Mouse (Mus musculus): Measurements from ENCODE around the gene Sorbs2. TPM values are rescaled to one million over a fixed set of nuclear protein-coding genes. Genes with fewer than 3 reads are reported as not detected.

Gene Sorbs2
- polyA plus RNA-seq, 1 experiment from 2014 or later: 69.1 TPM

- no peak for DNase-seq (ENCODE audit: low spot score)
Measured at GRCm38 (mm10) chr8:45677114-45677853, 169.7 kb downstream of the Sorbs2 start.

GRCm38 (mm10) chr8:45677854-45678241, 170.3 kb downstream of the Sorbs2 start:
- 50% methylated on average over 3 of the region's 3 CpGs for WGBS
- Histone ChIP-seq H3K4me3 (replicated peaks; ENCODE audit: low read length) (no peak overlapping the region), H3K4me1 (replicated peaks; ENCODE audit: control insufficient read depth, insufficient read depth, low read length) (peaks cover 19% of the 10 kb centered on the region), H3K4me2 (replicated peaks) (no peak overlapping the region), H3K36me3 (replicated peaks; ENCODE audit: control insufficient read depth, insufficient read depth) (no peaks in the 10 kb centered on the region), H3K27ac (no peak overlapping the region), H3K9ac (no peak overlapping the region), H3K27me3 (ENCODE audit: control insufficient read depth, insufficient read depth, low read length) (no peaks in the 10 kb centered on the region), H3K9me3 (ENCODE audit: control insufficient read depth, low read length) (no peaks in the 10 kb centered on the region)
- no peak for DNase-seq (ENCODE audit: low spot score)
- no peak for ATAC-seq (ENCODE audit: low FRiP score)

More at GRCm38 (mm10) chr8:45677114-45677853, 169.7 kb downstream of the Sorbs2 start:
- ATAC-seq (ENCODE audit: low FRiP score): no peak
- Histone ChIP-seq H3K4me1 (replicated peaks; ENCODE audit: control insufficient read depth, insufficient read depth, low read length) (peaks cover 18% of the 10 kb centered on the region), H3K4me2 (replicated peaks) (no peak overlapping the region), H3K9me3 (ENCODE audit: control insufficient read depth, low read length) (no peaks in the 10 kb centered on the region), H3K27me3 (ENCODE audit: control insufficient read depth, insufficient read depth, low read length) (no peaks in the 10 kb centered on the region), H3K27ac (no peak overlapping the region), H3K36me3 (replicated peaks; ENCODE audit: control insufficient read depth, insufficient read depth) (no peaks in the 10 kb centered on the region), H3K4me3 (replicated peaks; ENCODE audit: low read length) (no peak overlapping the region), H3K9ac (no peak overlapping the region)
- 30% methylated on average over 10 of the region's 10 CpGs for WGBS

- ATAC-seq (ENCODE audit: low FRiP score): no peak
- H3K4me3 ChIP-seq (replicated peaks; ENCODE audit: low read length): no peak overlapping the region
- WGBS: 79% methylated on average over 3 of the region's 3 CpGs
- no peak overlapping the region for H3K27ac ChIP-seq
- H3K9me3 ChIP-seq (ENCODE audit: control insufficient read depth, low read length): no peaks in the 10 kb centered on the region
- no peaks in the 10 kb centered on the region for H3K27me3 ChIP-seq (ENCODE audit: control insufficient read depth, insufficient read depth, low read length)
- peaks cover 20% of the 10 kb centered on the region for H3K4me1 ChIP-seq (replicated peaks; ENCODE audit: control insufficient read depth, insufficient read depth, low read length)
- H3K4me2 ChIP-seq (replicated peaks): no peak overlapping the region
- no peaks in the 10 kb centered on the region for H3K36me3 ChIP-seq (replicated peaks; ENCODE audit: control insufficient read depth, insufficient read depth)
- H3K9ac ChIP-seq: no peak overlapping the region
- DNase-seq (ENCODE audit: low spot score): no peak
Measured at GRCm38 (mm10) chr8:45681171-45681570, 173.6 kb downstream of the Sorbs2 start.

DNA sequence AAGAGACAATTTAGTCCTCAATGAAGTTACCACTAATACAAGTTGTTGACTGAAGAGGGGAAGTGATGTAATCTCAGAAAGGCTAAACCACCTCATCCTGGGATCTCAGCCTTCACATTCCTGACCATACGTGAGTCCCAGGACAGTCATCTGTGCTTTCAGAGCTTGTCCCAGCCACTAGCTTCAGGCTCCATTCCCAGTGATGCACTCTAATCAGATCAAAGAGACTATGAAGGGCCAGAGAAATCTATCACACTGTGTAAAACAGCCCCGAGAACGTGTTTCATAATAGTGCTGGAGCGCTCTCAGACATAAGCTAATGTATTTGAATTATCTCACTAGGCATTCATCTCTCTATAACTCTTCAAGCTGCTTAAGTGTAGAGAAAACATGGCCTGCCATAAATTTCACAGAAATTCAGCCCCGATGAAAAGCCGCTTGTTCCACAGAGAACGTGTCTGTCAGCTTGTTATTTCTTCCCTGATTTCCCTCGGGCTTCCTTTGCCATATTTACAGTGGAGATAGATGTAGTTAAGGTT, 175.3 kb downstream of the Sorbs2 start:
- H3K4me1 ChIP-seq (replicated peaks; ENCODE audit: control insufficient read depth, insufficient read depth, low read length): peaks cover 16% of the 10 kb centered on the region; the same call in 1 of the 2 replicates
- no peaks in the 10 kb centered on the region for H3K36me3 ChIP-seq (replicated peaks; ENCODE audit: control insufficient read depth, insufficient read depth)
- DNase-seq (ENCODE audit: low spot score) (no peak), ATAC-seq (ENCODE audit: low FRiP score) (peak; percentile 43; the same call in 1 of the 2 replicates)
- no peak overlapping the region for H3K4me3 ChIP-seq (replicated peaks; ENCODE audit: low read length)
- WGBS: 71% methylated on average over 8 of the region's 8 CpGs
- no peak overlapping the region for H3K27ac ChIP-seq
- no peaks in the 10 kb centered on the region for H3K27me3 ChIP-seq (ENCODE audit: control insufficient read depth, insufficient read depth, low read length)
- H3K9me3 ChIP-seq (ENCODE audit: control insufficient read depth, low read length): no peaks in the 10 kb centered on the region
- no peak overlapping the region for H3K9ac ChIP-seq
- no peak overlapping the region for H3K4me2 ChIP-seq (replicated peaks)

- H3K4me2 ChIP-seq (replicated peaks): 0 out of 2 replicates have a peak overlapping the region, but pooled peaks have one; percentile 6
- no peak; the same call in 1 of the 2 replicates for ATAC-seq (ENCODE audit: low FRiP score)
- H3K27ac ChIP-seq: peak overlapping the region; percentile 60
Measured at GRCm38 (mm10) chr8:45687942-45688695, 180.5 kb downstream of the Sorbs2 start.

DNA sequence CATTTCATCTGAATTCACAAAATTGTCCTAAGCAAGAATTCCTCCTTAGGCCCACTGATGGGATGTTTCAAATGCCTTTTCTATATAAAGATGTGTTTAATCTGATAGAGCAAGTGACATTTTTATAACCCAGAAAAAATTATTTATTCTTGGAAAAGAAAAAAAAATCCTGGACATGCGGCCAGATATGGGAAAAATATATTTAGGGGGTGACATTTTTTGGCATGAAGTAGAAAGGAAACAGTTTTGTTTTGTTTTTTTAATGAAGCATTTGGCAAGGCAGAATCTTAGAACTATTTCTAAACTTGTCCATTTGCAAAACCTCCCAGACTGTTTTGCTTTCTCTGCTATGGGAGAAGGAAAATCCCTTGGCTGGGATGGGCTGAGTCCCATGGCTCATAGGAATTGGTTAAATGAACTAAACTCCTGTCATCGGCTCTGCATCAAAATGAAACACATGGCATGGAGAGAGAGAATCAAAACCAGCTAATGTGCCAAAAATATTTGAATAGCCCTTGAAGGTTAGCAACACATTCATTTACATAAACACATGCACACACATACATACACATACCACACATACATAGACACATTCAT, 182.1 kb downstream of the Sorbs2 start:
- Histone ChIP-seq H3K9me3 (ENCODE audit: control insufficient read depth, low read length) (no peaks in the 10 kb centered on the region), H3K9ac (no peak overlapping the region), H3K27ac (no peak overlapping the region; the same call in 1 of the 2 replicates), H3K4me2 (replicated peaks) (no peak overlapping the region), H3K4me3 (replicated peaks; ENCODE audit: low read length) (no peak overlapping the region), H3K4me1 (replicated peaks; ENCODE audit: control insufficient read depth, insufficient read depth, low read length) (peaks cover 19% of the 10 kb centered on the region; the same call in 1 of the 2 replicates), H3K36me3 (replicated peaks; ENCODE audit: control insufficient read depth, insufficient read depth) (no peaks in the 10 kb centered on the region), H3K27me3 (ENCODE audit: control insufficient read depth, insufficient read depth, low read length) (no peaks in the 10 kb centered on the region)
- DNase-seq (ENCODE audit: low spot score): no peak
- 69% methylated on average over 2 of the region's 2 CpGs for WGBS
- no peak for ATAC-seq (ENCODE audit: low FRiP score)

More at GRCm38 (mm10) chr8:45687942-45688695, 180.5 kb downstream of the Sorbs2 start:
- Histone ChIP-seq H3K36me3 (replicated peaks; ENCODE audit: control insufficient read depth, insufficient read depth) (no peaks in the 10 kb centered on the region), H3K9me3 (ENCODE audit: control insufficient read depth, low read length) (no peaks in the 10 kb centered on the region), H3K4me3 (replicated peaks; ENCODE audit: low read length) (no peak overlapping the region), H3K9ac (no peak overlapping the region), H3K4me1 (replicated peaks; ENCODE audit: control insufficient read depth, insufficient read depth, low read length) (peaks cover 20% of the 10 kb centered on the region; the same call in 1 of the 2 replicates), H3K27me3 (ENCODE audit: control insufficient read depth, insufficient read depth, low read length) (no peaks in the 10 kb centered on the region)
- DNase-seq (ENCODE audit: low spot score): no peak
- 44% methylated on average over 12 of the region's 12 CpGs for WGBS

- H3K4me1 ChIP-seq (replicated peaks; ENCODE audit: control insufficient read depth, insufficient read depth, low read length): 0 out of 2 replicates have a peak, but pooled peaks cover 7% of the 10 kb centered on the region
Measured at GRCm38 (mm10) chr8:45700100-45700499, 192.5 kb downstream of the Sorbs2 start.

GRCm38 (mm10) chr8:45703700-45704101, 196.1 kb downstream of the Sorbs2 start:
- Histone ChIP-seq H3K4me3 (replicated peaks; ENCODE audit: low read length) (no peak overlapping the region), H3K9ac (no peak overlapping the region), H3K36me3 (replicated peaks; ENCODE audit: control insufficient read depth, insufficient read depth) (no peaks in the 10 kb centered on the region; the same call in 1 of the 2 replicates), H3K27me3 (ENCODE audit: control insufficient read depth, insufficient read depth, low read length) (no peaks in the 10 kb centered on the region), H3K27ac (no peak overlapping the region; the same call in 1 of the 2 replicates), H3K4me1 (replicated peaks; ENCODE audit: control insufficient read depth, insufficient read depth, low read length) (0 out of 2 replicates have a peak, but pooled peaks cover 7% of the 10 kb centered on the region), H3K9me3 (ENCODE audit: control insufficient read depth, low read length) (no peaks in the 10 kb centered on the region), H3K4me2 (replicated peaks) (no peak overlapping the region)
- DNase-seq (ENCODE audit: low spot score) (no peak), ATAC-seq (ENCODE audit: low FRiP score) (no peak)
- 76% methylated on average over 4 of the region's 4 CpGs for WGBS

More at GRCm38 (mm10) chr8:45700100-45700499, 192.5 kb downstream of the Sorbs2 start:
- Histone ChIP-seq H3K4me2 (replicated peaks) (no peak overlapping the region), H3K27ac (no peak overlapping the region), H3K4me3 (replicated peaks; ENCODE audit: low read length) (no peak overlapping the region), H3K9ac (no peak overlapping the region), H3K9me3 (ENCODE audit: control insufficient read depth, low read length) (no peaks in the 10 kb centered on the region), H3K27me3 (ENCODE audit: control insufficient read depth, insufficient read depth, low read length) (no peaks in the 10 kb centered on the region), H3K36me3 (replicated peaks; ENCODE audit: control insufficient read depth, insufficient read depth) (no peaks in the 10 kb centered on the region; the same call in 1 of the 2 replicates)
- ATAC-seq (ENCODE audit: low FRiP score) (no peak), DNase-seq (ENCODE audit: low spot score) (no peak)
- WGBS: 96% methylated on average over 5 of the region's 5 CpGs
